In the genomic region with DNA sequence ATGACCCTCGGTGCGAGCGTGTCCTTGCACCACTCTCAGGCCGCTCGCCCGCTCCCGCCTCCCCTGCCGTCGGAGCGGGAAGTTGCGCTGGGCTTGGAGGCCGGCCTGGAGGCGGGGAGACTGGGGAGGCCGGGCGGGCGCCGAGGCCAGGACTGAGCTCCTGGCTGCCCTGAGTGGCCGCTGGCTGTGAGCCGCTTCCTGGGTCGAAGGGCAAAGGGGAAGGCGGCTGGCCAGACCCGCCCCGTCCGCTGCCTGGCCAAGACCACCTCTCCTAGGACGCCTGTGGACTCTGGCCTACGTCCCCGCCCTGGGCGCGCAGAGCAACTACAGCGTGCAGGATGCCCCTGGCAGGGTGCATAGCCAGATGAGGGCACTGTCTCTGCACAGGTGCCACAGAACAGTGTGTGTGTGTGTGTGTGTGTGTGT, we compare ENCODE assay signal across 8 mouse cellular contexts. TPM values are rescaled to one million over a fixed set of nuclear protein-coding genes. Genes with fewer than 3 reads are reported as not detected.
A peak's percentile ranks its signal among the peaks of the same experiment; 100 is the strongest.
DNase-seq lines count a peak whose midpoint lies in the region; ATAC-seq lines count a peak whose summit lies in the region.

No protein-coding gene starts in this region.

- peak overlapping the region; percentile 80 for H3K4me2 ChIP-seq in hindbrain, embryonic 13.5 days
- H3K4me2 ChIP-seq in lung, embryonic 16.5 days (ENCODE audit: low read depth, low read length): peak overlapping the region; percentile 88

- H3K27ac ChIP-seq in hindbrain, embryonic 13.5 days: peak overlapping the region; percentile 88
- H3K27ac ChIP-seq in lung, embryonic 16.5 days (ENCODE audit: low read length): peak overlapping the region; percentile 93

- H3K9ac ChIP-seq in hindbrain, embryonic 13.5 days: peak overlapping the region; percentile 84
- H3K9ac ChIP-seq in lung, embryonic 16.5 days (ENCODE audit: low read length): peak overlapping the region; percentile 90

- DNase-seq in R1 (ENCODE audit: low read depth, low spot score): peak; percentile 47
- peak; percentile 68 to 78 for DNase-seq in cerebellum, postnatal 10 days
- peak; percentile 40 to 50 for DNase-seq in frontal cortex, postnatal 25 days (ENCODE audit: low spot score in 2 of 2)
- peak; percentile 64 to 71 for DNase-seq in layer of hippocampus, postnatal 14 days (ENCODE audit: low spot score in 2 of 2)
- peak; percentile 81 for DNase-seq in ovary, postnatal 10 days (ENCODE audit: low spot score)
- peak; percentile 85 to 91 for DNase-seq in urinary bladder, postnatal 36 days (ENCODE audit: low spot score in 2 of 2)

- H3K4me1 ChIP-seq in hindbrain, embryonic 13.5 days (replicated peaks): peaks cover 71% of the 10 kb centered on the region
- H3K4me1 ChIP-seq in lung, embryonic 16.5 days (replicated peaks; ENCODE audit: control insufficient read depth, insufficient read depth, low read length): peaks cover 47% of the 10 kb centered on the region

- ATAC-seq in hindbrain, embryonic 13.5 days (ENCODE audit: low FRiP score): peak; percentile 43
- ATAC-seq in lung, embryonic 16.5 days (ENCODE audit: low read depth): peak; percentile 88

- peak overlapping the region; percentile 66 for H3K4me3 ChIP-seq in hindbrain, embryonic 13.5 days
- H3K4me3 ChIP-seq in lung, embryonic 16.5 days (ENCODE audit: low read length): peak overlapping the region; percentile 86

- no peaks in the 10 kb centered on the region for H3K9me3 ChIP-seq in hindbrain, embryonic 13.5 days
- H3K9me3 ChIP-seq in lung, embryonic 16.5 days (ENCODE audit: control insufficient read depth, low read length): no peaks in the 10 kb centered on the region

- no peaks in the 10 kb centered on the region for H3K36me3 ChIP-seq in hindbrain, embryonic 13.5 days
- no peaks in the 10 kb centered on the region for H3K36me3 ChIP-seq in lung, embryonic 16.5 days (ENCODE audit: control insufficient read depth, insufficient read depth, low read length)

- 1% methylated on average over 29 of the region's 30 CpGs for WGBS in hindbrain, embryonic 13.5 days
- 3% methylated on average over 29 of the region's 30 CpGs for WGBS in lung, embryonic 16.5 days

- H3K27me3 ChIP-seq in hindbrain, embryonic 13.5 days: no peaks in the 10 kb centered on the region
- H3K27me3 ChIP-seq in lung, embryonic 16.5 days (ENCODE audit: control insufficient read depth, insufficient read depth, low read depth, low read length): peaks cover 7% of the 10 kb centered on the region; the same call in 1 of the 2 replicates

RNA-seq across cellular contexts. Expression of a gene that starts 0.4 kb away (rescaled TPM):
- polyA plus RNA-seq in hindbrain, embryonic 13.5 days (2015; fragmentation: Nextera tagmentation; extraction: Ambion mirVana): 0.16 and 0.23 TPM in 2 replicates
- 1 to 10 TPM; 1.1 to 1.2 TPM for total RNA-seq in layer of hippocampus, postnatal 14 days (2021)
- polyA plus RNA-seq in lung, embryonic 16.5 days (2015; fragmentation: Nextera tagmentation; extraction: Ambion mirVana): 0.20 TPM in 2 replicates

RNA-seq across cellular contexts. Expression of a gene that starts 31.5 kb away (rescaled TPM):
- polyA plus RNA-seq in hindbrain, embryonic 13.5 days (2015; fragmentation: Nextera tagmentation; extraction: Ambion mirVana): not detected in 2 replicates
- not detected for total RNA-seq in layer of hippocampus, postnatal 14 days (2021)
- not detected in 2 replicates for polyA plus RNA-seq in lung, embryonic 16.5 days (2015; fragmentation: Nextera tagmentation; extraction: Ambion mirVana)

RNA-seq across cellular contexts. Expression of a gene that starts 36.8 kb away (rescaled TPM):
- not detected in 2 replicates for polyA plus RNA-seq in hindbrain, embryonic 13.5 days (2015; fragmentation: Nextera tagmentation; extraction: Ambion mirVana)
- total RNA-seq in layer of hippocampus, postnatal 14 days (2021): not detected
- not detected in 2 replicates for polyA plus RNA-seq in lung, embryonic 16.5 days (2015; fragmentation: Nextera tagmentation; extraction: Ambion mirVana)

RNA-seq across cellular contexts. Expression of a gene that starts 49.6 kb away (rescaled TPM):
- 7.9 and 8.6 TPM in 2 replicates for polyA plus RNA-seq in hindbrain, embryonic 13.5 days (2015; fragmentation: Nextera tagmentation; extraction: Ambion mirVana)
- 10 to 100 TPM; 11.9 to 12.0 TPM for total RNA-seq in layer of hippocampus, postnatal 14 days (2021)
- polyA plus RNA-seq in lung, embryonic 16.5 days (2015; fragmentation: Nextera tagmentation; extraction: Ambion mirVana): 91.3 and 93.3 TPM in 2 replicates

Comparison
In these comparisons a context has a peak if more than half of its experiments do, and no peak if none do; other contexts are left out.
1. Peak in every context shown above with its lines: DNase-seq, ATAC-seq, H3K4me3 ChIP-seq and H3K27ac ChIP-seq.